Mouse (Mus musculus) thymus, postnatal 10 days (tissue): ENCODE results near the gene Pomc.
"Not testable (repeated sequence)": the region's sequence is repeated elsewhere in the genome, so short reads cannot be mapped to it uniquely, and the experiment has no call there.

ENCODE experiments used
- DNase-seq, 2 experiments: peaks; one replicate each; pipeline ENCODE4 v3.0.0; 2021; ENCODE audit warnings: low spot score in 2 of 2

The Pomc gene

GRCm38 (mm10) chr12:3968380-3968779, 13.6 kb downstream of the Pomc start:
- peak; percentile 32 to 46 for DNase-seq

- DNase-seq: not testable (repeated sequence)
Measured at GRCm38 (mm10) chr12:3973169-3973568, 18.4 kb downstream of the Pomc start.

DNA sequence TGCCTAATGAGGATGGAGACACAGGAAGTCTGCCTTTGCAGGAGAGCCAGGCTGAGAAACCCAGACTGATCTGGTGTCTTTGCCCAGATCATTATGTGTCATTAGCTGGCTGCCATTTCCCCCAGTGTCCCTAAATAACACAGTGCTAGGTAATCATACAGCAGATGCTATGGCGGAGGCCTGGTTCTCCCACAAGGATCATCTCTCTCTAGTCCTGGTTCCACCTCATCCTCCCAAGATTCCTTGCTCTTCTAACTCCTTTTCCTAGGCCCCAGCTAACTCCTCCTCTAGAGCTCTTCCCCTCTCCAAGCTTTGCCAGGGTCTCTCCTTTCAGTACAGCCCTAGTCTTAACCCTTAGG, 26.2 kb downstream of the Pomc start:
- no peak for DNase-seq

DNA sequence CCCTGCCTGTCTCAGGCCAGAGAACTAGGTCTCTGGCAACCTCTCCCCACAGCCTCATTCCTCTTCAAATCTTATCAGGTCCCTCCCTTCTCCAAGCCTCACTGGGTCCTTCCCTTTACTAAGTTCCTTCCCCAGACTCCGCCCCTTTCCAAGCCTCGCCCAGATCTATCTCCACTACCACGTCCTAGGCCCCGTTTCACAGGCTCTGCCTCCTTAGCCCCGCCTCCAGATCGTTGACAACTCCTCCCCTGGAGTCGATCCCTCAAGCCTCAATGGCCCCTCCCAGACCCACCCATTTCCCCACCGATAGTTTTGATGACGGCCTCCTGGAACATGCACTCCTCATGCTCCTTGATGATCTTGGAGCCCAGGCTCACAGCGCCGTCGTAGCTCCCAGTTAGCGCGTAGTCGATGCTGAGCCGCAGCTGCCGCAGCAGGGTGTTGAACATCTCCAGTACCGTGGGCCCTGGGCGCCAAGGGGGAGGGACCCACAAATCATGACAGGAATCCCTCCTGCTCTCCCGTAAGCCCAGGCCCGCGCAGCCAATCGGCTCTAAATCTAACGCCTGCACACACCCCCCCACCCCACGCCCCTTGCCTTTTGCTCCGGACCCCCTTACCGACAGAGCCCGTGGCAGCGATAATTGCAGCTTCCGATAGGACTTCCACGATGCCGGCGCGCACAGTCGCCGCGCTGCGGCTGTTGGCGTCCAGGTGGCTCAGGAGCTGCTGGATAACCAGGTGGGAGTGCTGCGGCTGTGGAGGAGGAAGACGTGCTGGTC, 26.8 kb downstream of the Pomc start:
- DNase-seq: peak; percentile 67 to 72

- no peak for DNase-seq
Measured at GRCm38 (mm10) chr12:3982257-3982656, 27.5 kb downstream of the Pomc start.

DNA sequence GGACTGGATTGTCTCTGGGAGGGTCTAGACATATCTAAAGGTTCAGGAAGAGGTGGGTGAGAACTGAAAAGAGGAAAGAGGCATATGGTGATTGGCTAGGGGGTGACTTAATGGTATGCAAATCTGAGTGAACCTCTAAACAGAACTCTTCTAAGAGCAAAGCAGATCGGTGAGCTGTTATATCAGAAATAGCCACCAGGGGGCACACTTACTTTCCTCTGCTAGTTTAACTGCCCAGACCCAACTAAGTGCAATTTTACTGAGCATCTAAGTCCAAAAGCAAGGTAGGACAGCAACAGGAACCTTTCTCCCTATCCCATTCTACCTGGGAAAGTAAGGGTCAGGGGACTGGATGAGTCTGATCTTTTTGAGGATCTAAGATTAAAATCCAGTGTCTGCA, 29.0 kb downstream of the Pomc start:
- peak; percentile 36 to 80 for DNase-seq

DNA sequence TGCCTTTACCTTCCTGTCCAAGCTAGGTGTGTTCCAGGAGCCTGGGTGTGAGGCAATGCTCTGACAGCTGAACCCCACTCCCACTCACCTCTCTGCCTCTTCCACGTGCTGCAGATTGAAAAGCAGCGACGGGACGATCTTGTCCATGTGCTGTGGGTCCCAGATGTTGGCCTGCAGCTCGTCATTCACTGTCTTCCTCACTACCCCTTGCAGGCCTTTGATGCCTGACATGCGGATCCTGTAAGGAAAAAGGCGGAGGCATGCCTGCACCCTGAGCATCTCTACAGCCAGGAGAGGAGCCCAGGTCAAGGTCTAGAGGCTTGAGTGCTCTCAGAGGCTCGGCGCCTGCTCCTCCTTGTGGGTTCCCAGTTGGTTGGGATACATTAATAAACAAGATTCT, 29.7 kb downstream of the Pomc start:
- DNase-seq: no peak

- no peak for DNase-seq
Measured at GRCm38 (mm10) chr12:3989943-3990342, 35.2 kb downstream of the Pomc start.

GRCm38 (mm10) chr12:3991047-3991446, 36.3 kb downstream of the Pomc start:
- no peak for DNase-seq

GRCm38 (mm10) chr12:3996749-3997148, 42.0 kb downstream of the Pomc start:
- DNase-seq: no peak

GRCm38 (mm10) chr12:4000406-4000805, 45.7 kb downstream of the Pomc start:
- no peak for DNase-seq

DNA sequence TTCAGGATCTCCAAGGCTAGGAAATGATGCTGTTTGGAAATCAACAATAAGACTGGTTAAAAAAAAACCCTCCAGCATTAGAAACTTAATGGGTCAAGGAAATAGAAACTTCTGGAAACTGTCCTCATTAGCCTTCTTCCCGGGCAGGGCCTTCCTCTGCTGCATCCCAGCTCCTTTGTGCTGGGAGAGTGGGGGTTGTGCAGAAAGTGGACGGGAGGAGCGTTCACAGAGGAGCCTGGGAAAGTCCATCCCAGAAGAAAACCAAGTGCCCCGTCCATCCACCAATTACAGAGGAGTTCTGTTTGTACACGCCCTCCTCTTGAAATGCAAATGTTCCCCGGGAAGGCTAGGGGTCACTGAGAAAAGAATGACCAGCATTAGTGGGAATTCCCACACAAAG, 49.9 kb downstream of the Pomc start:
- no peak for DNase-seq

- DNase-seq: no peak
Measured at GRCm38 (mm10) chr12:4006079-4006478, 51.3 kb downstream of the Pomc start.

DNA sequence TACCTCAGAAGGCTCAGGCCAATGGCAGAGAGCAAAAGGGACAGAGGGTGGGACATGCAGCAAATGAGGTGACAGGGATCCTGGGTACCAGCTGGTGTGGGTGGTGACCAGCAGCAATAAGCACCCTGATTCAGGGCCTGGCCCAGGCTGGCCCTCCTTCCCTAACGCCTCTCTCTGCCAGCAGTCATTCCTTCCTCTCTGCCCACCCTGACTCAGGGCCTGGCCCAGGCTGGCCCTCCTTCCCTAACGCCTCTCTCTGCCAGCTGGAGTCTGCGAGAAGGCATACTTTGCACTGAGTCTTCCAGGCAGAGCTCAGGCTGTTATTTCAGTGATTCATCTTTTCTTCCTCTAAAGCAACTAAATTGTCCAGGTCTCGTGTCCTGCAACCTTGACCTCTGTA, 52.4 kb downstream of the Pomc start:
- no peak for DNase-seq

DNA sequence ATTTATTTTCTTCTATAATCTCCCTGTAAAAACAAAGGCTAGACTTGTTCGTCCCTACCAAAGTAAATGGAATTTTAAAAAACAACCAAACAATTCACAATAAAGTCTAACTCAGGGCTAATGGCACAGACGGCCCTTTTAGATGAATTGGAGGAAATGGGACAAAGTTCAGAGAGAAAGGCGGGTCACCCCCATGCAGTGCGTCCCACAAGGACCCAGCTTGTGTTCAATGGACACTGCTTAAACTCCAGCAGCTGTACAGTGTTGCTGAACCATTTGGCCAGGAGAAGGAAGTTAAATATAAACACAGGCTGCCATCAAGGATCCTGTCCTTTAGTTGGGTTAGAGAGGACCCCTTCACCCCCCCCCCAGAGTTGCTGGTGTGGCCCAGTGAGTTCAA, 53.0 kb downstream of the Pomc start:
- no peak for DNase-seq

DNA sequence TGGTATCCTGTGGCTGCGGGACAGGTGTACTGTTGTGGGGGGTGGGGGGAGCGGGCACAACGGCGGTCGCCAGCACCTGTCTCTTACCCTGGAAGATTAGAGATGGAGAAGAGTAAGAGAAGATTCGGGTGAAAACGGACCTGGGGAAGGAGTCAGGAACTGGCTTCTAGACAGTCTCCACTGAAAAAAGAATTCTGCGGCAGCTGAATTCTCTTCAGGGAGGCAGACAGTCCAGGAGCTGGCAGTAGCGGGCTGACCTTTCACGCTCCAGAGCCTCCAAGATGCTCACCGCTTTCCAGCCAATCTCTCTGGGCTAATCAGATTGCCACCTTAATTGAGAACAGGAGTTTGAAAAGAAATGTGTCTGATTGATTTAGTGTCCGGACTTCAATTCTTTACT, 54.0 kb downstream of the Pomc start:
- no peak for DNase-seq
